Mouse (Mus musculus) T-helper 1 cell (primary cell): ENCODE results near the gene Slc22a20.

Experiments used
- in situ Hi-C: fragments of 300-600 bp; cut with MboI, MseI; formaldehyde crosslinking; loops from one replicate; pipeline ENCODE4 v1.15.1; 2025; ENCODE audit warnings: high pct_unique_total_duplicates

Gene Slc22a20

DNA sequence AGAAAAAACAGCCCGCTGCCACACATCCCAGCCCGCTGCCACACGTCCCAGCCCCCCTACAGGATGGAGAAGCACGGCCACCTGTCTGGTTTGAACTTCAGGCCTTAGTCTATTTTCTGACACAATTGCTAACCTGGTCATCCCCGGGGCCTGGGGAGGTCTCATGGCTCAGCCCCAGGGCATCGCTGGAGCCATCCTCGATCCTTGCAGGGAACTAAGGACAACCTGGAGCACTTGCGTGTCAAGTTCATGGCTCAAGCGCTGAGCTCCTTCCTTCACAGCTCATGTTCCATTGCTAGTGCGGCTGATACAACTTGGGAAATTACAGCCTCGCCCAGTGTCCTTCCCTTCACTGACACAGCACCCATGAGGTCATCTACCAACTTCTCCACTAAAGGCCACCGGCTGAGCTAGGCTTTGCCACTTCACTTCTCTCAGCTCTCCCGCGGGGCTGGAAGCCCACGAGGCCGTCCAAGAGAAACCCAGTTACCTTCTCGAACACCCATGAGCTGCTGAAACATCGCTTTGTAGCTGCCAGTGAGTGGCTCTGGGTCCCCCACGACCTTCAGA, 32.7 kb downstream of the Slc22a20 start:
- in situ Hi-C loops = no loop called here

DNA sequence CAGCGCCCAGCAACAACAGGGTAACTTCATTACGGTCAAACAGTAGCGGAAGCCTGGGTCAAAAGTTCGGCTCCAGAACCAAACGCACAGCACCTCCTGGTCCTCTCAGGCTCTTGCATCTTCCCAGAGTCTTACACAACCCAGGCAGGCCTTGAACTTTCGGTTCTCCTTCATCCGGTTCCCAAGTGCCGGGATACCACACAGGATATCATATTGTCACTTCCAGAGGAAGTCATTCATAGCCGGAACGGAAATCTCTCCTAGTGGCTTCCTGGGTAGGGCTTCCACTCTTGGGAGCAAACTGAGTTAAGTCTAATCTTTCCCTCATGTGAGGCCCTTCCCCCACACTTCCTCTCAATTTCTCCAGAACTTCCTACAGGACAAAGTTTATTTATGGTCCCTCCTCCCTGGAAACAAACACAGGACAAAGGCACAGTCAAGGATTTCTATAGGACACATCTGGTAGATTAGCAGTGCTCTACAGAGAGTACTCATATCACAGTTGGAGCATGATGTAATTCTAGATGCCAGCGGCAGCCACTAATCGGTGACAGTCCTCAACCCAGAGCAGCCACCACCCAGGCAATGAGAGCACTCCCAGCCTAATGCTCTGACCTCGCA, 33.8 kb downstream of the Slc22a20 start:
- in situ Hi-C loops = no loop called here

DNA sequence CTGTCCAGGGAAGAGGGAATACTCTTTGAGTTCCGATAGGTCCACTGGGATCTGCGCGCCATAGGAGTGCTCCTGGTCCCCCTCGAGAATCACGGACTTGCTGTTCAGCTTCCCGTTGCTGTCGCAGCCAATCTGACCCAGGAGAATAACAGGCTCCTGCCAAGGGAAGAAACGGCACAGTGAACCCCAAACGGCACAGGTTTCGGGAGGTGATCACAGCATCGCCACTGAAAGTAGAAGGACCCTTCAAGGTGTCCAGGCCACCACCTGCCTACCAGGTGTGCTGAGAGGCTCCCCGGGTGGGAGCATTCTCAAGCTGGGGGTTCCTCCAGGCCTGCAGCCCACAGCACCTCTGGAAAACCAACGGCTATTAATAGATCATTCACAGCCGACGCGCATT, 34.3 kb downstream of the Slc22a20 start:
- in situ Hi-C loops = no loop called here

DNA sequence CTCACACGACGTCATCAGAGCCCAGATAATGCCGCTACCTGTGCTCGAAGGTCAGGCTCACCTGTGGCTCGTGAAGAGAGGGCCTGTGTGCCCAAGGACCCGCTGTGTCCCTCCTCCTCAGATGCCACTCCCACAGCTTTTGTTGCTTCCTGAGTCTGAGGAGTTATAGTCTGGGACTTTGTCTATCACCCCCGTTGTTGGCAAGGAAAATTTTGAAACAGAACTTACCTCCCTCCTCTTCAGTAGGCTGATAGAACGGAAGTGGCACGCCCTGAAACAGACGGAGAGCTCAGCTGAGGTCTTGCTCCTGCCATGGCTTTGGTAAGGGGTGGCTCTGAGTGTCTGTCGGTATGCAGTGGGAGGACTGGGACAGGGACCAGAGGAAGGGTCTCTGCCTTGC, 35.7 kb downstream of the Slc22a20 start:
- in situ Hi-C loops = no loop called here

DNA sequence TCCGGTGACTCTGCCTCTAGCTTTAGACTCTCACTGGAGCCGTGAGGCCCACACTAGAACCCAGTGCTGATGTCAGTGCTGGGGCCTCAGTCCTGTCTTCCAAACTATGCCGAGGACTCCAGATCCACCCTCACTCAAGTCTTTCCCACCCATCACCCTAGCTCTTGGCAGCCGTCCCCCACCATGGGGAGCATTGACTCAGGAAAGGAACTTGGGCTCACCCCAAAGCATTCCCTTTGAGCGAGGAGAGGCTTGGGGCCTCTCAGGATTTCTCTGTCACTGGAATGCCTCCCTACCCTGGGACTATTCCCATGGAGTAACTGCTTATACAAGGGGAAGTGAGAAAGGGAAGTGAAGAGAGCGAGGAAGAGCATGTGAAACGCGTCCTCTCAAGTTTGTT, 40.1 kb downstream of the Slc22a20 start:
- in situ Hi-C loops = no loop called here

DNA sequence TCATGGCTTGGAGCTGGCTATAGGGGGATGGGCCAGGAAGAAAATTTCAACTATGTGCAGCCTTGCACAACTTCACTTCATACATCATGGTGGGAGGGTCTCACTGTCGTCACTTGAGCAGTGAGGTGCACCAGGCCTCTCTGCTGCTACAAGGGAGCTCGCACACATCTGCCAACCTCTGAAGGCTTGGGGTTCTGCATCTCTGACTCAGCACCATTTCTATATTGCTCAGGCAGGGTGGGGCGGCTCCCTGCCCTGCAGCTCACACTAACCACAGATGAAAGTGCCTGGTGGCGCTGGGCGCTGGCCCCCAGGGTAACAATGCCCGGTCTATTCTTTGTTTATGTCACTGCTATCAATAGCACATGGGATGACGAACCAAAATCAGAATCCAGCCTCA, 40.9 kb downstream of the Slc22a20 start:
- in situ Hi-C loops = no loop called here

DNA sequence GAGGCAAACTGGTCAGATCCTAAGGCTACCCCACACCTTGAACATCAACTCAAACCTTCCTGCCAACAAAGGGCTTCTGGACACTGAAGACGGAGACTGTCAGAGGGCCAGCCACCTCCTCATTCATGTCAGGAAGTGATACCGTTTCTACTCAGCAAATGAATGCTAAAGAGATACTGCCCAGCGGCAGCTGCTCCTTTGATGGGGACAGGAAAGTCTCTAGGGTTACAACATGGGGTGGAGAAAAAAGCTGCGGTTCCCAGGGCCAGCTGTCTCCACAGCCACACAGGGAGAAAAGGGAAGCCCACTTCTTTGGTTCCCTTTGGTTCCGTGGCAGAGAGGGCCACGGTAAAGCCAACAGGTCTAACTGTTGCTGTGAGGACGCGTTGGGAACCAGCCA, 41.8 kb downstream of the Slc22a20 start:
- in situ Hi-C loops = no loop called here

DNA sequence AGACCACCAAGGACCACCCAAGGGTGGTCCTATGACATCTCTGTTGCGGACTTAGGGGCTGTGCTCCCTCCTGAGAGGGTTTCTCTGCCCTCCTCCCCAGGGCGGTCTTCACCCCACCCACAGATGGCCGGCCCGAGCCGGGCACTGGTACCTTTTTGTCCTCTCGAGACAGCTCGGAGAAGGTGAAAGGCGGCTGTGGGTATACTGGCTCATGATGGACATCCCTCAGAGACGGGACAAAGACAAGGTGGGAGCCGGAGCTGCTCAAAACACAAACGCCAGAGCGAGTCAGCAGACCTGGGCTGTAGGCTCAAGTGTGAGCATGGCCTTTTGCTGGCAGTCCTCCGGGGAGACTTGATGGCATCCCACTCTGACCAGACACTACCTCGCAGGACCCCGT, 42.5 kb downstream of the Slc22a20 start:
- in situ Hi-C loops = no loop called here

DNA sequence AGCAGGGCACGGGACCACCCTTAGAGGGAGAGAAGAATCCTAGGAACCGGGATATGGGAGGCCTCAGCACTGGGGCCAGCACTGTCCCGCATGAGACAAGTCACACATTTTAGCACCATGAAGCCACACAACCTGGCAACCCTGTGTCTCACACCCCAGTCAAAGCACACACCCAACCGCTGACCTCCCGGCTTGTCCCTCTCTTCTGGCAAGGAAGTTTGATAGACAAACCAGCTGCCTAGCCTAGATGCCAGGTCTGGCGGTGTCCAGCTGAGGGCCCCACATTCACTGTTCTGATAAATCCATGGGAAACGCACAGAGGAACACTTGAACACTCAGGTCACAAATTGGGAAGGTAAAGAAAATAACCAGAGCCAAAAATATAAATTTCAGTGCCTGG, 43.4 kb downstream of the Slc22a20 start:
- in situ Hi-C loops = no loop called here

DNA sequence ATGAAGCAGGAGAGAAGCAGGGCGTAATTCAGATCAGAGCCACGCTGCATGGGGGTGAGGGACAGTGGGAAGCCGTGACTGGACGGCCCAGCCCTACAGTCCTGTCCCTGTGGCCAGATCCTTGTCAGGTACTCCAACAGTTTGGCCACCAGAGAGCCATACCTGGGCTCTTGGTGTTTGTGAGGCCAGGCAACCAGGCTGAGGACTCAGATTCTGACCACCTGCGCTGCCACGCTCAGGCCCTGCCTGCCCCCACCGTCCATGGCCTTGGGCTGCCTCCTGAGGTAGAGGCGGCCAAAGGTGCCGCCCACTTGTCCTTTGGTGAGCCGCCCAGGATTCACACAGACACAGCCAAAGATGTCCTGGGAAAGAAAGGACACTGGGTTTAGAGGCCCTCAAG, 45.3 kb downstream of the Slc22a20 start:
- in situ Hi-C loops = no loop called here

DNA sequence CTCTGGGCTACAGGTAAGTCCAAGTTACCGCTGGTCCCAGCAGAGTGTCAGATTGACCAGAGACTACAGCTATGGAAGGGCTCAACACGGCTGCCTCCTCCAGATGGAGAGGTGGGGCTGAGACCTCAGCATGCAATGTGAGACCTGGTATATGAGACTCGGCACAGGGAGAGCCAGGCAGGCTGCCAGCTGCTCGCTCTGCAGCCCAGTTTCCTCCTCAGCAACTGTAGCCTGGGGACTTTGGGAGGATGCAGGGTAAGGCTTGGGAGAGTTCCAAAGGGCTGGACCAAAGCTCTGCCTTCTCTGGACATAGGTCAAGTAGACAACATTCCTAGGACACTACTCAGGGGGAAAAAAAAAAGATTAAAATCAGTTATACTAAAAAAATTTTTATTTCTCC, 45.8 kb downstream of the Slc22a20 start:
- in situ Hi-C loops = no loop called here

DNA sequence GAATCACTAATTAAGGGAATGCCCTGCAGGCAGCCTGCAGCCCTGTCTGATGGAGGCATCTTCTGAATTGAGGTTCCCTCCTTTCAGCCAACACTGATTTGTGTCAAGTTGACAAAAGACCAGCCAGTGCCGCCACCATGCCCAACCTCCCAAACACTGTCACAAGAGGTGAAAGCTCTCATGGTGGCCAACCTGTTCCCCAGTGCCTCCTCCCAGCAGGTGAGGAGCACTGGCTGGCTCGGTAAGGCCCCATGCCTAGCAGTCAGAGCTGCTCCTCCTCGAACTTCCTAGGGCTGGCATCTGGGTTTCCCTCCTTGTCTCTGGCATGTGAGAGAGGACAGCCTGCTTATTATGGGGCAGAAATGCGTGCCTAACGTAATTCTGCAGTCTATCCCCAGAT, 46.2 kb downstream of the Slc22a20 start:
- in situ Hi-C loops = no loop called here

DNA sequence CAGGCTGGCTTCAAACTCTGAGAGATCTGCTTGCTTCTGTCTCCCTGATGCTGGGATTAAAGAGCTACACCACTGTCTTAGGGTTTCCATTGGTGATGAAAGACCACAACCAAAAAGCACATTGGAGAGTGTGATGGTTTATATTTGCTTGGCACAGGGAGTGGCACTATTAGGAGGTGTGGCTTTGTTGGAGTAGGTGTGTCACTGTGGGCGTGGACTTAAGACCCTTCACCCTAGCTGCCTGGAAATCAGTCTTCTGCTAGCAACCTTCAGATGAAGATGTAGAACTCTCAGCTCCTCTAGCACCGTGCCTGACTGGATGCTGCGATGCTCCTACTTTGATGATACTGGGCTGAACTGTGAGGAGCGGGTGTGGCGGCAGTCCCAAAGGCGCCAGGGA, 47.4 kb downstream of the Slc22a20 start:
- in situ Hi-C loops = no loop called here

DNA sequence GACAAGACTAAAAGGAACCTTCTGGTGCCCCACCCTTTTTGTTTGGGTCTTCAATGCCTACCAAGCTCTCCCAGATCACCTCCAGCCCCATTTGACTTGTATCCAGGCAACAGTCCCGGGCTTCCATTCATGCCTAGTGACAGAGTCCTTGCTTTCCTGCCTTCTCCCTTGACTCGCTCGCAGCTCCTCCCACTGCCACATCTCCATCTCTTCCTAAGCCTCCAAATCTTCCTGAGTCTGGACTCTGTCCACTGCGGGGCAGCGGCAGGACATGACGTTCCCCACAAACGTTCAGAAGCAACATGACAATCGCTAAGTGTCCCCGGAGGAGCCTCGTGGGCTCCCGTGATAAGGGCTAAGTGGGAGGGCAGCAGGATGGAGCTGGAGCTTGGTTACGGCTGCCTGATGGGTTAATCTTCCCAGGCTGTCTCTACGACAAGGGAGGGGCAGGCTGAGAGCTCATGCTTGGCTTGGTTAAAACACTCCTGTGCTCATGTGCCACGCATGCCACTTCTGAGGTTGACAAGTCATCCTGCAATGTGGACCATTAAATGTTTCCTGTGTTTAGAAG, 48.0 kb downstream of the Slc22a20 start:
- in situ Hi-C loops = no loop called here

DNA sequence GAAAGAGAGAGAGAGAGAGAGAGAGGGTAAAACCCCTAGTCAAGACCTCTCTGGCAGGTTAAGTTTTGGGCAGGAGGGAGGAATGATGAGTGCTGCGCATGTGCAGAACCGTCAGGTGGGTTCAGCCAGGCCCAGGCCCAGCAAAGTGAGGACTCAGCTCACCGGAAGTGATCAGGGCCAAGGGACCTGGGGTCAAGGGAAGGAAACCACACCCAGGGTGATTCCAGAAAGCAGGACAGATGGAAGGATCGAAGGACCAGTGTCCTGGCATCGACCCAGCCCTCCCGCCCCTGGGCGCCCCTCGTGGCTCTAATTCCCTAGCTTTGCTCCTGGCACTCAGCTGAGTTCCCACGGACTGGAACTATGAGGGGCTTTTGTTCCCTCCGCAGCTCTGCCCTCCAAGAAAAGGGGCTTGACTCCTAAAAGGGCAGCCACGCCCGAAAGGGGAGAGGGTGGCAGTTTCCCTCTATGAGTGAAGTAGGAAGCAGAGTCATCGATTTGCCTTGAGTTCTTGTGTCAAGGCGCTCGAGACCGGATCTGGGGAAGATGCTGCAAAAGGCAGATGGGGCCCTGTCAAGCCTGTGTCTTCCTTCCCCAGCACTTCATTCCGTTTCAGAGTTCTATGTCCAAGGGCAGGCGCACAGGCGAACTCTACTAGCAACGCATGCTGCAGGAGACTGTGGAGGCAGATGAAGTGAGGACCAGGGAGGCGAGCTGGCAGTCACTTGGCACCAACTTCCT, 48.7 kb downstream of the Slc22a20 start:
- in situ Hi-C loops = no loop called here

DNA sequence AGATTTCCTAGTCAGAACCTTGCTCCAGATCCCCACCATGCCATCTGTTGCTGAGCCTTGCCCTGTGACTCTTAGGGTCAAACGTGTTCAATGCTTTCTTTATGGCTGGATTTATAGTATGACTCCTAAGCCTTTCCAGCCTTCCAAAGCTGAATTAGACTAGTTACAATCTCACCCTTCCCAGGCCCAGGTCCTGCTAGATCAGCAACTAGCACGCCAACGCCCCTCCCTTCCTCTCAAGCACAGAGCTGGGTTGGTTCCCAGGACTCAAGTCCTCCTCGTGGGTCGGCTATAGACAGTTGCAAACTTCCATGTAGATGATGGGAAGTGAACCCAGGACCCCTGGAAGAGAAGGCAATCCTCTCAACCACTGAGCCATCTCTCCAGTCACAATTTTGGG, 50.3 kb downstream of the Slc22a20 start:
- in situ Hi-C loops = no loop called here

DNA sequence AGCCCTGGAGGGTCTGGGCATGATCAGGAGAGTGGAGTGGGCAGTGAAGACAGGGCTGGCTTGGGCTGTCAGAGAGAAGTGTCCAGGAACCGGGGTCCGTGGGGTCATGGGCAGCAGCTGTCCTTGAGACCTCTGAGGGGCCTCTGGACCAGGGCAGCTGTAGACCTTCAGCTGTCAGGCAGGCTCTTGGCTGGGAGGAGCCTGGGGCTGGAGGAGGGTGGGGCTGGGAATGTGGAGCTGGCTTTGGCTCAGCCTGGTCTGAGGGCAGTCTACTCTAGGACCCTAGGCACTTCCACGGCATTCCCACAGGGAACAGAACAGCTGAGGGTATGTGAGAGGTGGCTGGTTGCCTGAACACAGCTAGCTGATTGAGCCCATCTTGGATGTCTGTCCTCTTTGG, 50.7 kb downstream of the Slc22a20 start:
- in situ Hi-C loops = no loop called here

DNA sequence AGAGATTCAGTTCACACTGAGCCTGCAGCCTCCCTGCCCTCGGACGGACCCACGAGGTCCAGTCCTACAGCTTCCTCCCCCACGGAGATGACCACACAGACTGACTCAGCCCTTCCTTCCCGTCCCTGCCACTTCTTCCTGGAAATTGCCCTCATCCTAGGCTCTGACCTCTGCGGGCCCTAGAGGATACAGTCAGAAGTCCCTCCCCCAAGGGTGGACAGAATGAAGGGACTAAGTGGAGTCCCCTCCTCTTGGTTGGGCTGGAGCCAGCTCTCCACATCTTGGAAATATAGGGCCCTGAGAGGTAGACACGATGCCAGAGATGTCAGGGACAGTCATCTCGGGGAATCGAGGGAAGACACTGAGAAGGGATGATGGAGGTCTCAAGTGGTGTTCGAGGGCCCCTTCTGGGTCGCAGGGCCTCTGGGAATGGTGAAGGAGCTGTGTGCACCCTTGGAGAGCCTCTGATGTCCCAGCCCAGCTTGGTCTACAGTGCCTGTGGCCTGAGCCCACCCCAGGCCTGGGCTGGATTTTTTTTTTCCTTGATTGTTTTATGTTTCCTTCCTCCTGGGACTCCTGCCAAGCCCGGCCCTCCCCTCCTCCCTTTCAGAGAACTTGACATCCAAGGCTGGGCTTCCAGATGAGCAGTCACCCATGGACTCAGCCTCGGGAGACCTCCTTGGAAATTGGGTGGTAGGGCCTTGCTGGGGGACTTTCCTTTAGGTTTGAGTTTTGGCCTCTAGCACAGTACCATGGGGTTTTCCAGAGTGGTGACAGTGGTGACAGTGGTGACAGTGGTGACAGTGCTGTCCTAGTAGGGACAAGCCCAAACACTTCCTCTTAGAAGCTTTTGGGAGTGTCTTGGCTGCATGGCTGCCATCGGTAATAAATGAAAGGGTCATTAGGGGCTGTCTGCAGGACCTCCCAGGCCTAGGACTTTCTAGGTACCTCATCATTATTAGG, 56.0 kb downstream of the Slc22a20 start:
- in situ Hi-C loops = no loop called here

DNA sequence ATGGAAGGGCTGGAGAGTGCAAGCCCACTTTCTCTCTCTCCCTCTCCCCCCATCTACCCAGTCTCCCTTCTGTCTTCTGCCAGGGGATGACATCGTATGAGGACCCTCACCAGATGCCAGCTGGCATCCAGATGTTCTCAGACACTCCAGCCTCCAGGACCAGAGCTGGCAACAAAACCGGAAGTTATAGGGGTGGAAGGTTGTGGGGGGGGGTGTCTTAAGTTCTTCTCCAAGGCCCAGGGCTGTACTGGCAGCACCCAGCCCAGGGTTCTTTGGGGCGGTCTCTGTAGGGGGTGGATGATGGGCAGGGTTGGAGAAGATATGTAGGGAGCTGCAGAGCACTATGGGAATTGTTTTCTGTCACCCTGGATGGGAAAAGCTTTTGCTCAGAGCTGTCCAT, 57.4 kb downstream of the Slc22a20 start:
- in situ Hi-C loops = no loop called here

DNA sequence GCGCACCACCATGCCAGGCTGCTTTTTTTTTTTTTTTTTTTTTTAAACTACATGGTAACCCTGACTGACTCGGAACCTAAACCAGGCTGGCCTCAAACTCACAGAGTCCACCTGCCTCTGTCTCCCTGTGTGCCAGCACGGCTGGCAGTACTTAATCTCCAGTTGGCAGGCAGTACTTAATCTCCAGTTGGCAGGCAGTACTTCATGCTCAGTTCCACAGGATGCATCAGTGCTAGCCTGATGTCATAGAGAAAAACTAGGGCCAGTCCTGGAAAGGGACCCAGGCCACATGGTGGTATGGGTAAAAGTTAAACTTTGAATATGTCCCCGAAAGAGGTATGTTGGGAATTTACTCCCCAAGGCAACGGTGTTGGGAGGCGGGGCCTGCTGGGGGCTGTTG, 57.8 kb downstream of the Slc22a20 start:
- in situ Hi-C loops = no loop called here

DNA sequence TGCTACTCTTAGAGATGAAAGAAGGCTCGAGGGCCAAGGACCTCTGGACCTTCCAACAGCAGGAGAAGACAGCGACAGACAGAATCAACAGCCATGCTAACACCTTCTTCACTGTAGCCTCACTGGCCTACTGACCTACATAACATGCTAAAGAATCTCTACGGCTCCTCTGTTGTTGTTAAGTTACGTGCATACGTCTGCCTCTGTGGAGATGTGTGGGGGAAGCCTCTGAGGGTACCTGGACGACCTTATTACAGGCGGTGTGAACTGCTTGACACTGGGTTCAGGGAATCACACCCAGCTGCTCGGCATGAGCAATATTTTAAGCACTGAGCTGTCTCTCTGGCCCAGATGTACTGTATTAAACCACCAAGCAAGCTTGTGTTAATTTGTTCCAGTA, 58.4 kb downstream of the Slc22a20 start:
- in situ Hi-C loops = no loop called here

DNA sequence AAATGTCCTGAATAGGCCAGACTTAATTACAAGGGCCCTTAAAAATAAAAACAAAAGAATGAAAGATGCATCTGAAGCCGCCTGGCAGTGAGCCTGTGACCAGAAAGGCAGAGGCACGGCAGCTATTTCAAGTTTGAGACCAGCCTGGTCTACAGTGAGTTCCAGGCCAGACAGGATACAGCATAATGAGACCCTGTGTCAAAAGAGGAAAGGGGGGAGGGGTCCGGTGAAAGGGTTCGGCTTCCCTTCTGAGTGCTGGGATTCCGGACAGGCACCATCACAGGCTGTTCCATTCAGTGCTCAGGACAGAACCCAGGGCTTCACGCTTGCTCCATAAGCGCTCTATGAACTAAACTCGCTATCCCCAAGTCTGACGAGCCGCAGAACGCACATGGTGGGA, 58.9 kb downstream of the Slc22a20 start:
- in situ Hi-C loops = no loop called here
